Mouse (Mus musculus) urinary bladder, postnatal 0 days (tissue): ENCODE results near the gene Obox1. TPM values are rescaled to one million over a fixed set of nuclear protein-coding genes. Genes with fewer than 3 reads are reported as not detected.

Experiments
- polyA plus RNA-seq: library from polyadenylated mRNA; unstranded; fragments of >200 nt; fragmentation: Nextera tagmentation; extraction: Ambion mirVana; gene quantifications from 2 replicates; pipeline ENCODE4 v1.2.1, GENCODE M21; 2015

The Obox1 gene
- not detected in 2 replicates for polyA plus RNA-seq

GRCm38 (mm10) chr7:15388421-15388998, at the start of gene Obox1, which contains the start of gene Obox2:
Gene Obox1 (plus strand): TSS chr7:15388948.
Gene Obox2 (plus strand): TSS chr7:15388721.

Other genes starting within 250 kb of the Obox1 start
- not detected in 2 replicates for gene Obox2, start 227 bp upstream of the Obox1 start, polyA plus RNA-seq